Mouse (Mus musculus) adrenal gland (tissue): Measurements from ENCODE around the gene Tbx21.

ENCODE experiments used
- intact Hi-C: fragments of 180-260 bp; cut with DNase I; formaldehyde crosslinking; loops from one replicate; pipeline ENCODE4 v1.15.1; 2025
- long read RNA-seq, 2 experiments: library from polyadenylated mRNA; unstranded; transcript quantifications; one replicate each; pipeline ENCODE4 v2.0.0; 2020; ENCODE audit warnings: borderline replicate concordance in 1 of 2; ENCODE audit not compliant: insufficient replicate concordance in 1 of 2

Gene Tbx21
- long read RNA-seq, experiment 1 = 0 reads
- long read RNA-seq, experiment 2 = 0 reads

DNA sequence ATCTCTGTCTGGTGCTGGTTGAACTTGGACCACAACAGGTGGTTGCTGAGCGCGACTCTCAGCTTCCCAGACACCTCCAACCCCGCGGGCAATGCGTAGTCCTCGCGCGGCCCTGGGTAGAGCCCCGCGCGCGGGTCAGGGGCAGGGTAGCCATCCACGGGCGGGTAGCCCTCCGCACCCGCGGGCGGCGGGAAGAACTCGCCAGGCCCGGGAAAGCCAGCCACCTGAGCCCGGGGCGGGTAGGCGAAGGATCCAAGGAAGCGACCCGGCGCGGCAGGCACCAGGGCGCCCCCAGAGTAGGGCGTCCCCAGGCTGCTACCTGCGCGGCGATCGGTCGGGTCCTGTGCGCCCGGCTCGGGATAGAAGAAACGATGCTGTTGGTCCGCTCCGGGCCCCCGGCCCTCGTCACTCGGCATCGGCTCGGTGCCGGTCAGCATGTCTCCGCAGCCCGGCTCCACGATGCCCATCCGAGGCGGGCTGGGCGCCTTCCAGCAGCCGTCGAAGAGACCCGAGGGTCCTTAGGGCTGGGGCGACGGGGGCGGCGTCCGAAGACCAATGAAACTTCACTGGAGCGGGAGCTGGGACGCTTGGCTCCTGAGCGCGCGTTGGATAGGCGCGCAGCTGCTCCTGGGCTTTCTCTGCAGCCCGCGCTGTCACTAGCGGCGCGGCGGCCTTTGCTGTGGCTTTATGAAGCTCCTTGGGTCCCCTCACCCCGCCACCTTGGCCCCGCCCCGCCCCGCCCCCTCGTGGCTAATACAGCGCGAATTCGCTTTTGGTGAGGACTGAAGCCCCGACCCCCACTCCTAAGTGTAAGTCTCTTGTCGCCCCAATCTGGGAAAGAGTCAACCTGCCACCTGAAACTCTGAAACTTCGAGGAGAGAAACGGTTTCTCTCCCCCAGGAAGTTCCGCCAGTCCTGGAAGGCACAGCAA, at the start of gene Tbx21:
Tbx21 (minus strand) TSS at position 661 of the 931 bp plus-strand sequence.
- intact Hi-C loops = no loop called here

DNA sequence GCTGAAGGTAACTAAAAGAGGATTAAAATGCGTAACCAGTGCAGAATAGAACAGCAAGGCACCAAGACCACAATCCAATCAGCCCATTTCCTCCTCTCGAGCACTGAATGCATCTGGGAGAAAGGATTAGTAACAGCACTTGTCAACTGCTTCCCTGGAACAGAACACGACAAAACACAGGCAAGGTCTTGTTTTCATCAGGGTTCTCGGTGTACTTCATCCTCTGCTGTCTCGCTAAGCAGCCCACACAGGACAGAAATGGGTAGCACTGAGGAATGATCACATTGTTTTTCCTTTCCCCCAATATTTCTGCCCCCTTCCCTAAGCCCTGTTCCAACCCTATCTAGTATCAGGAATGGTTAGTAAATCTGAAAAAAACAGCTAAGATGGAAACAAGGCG, 45.2 kb upstream of the Tbx21 start:
- intact Hi-C loops = no loop called here

DNA sequence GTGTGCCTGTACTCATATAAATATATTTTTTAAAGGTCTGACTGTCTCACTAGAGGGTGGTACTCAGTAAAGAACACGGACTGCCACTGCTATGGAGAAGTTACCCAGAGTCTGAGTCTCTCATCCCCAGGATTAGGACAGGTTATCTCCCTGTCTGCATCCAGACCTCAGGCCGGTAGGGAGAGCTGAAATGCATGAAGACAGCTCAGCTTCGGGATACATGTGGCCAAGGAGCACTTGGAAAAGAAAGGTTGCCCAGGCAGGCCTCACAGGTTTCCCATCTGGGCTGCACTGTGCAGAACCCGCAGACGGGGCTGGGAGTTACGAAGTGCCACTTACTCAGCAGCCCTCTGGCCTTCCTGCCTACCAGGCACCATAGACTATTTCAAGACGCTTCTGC, 41.9 kb upstream of the Tbx21 start:
- intact Hi-C loops = no loop called here

DNA sequence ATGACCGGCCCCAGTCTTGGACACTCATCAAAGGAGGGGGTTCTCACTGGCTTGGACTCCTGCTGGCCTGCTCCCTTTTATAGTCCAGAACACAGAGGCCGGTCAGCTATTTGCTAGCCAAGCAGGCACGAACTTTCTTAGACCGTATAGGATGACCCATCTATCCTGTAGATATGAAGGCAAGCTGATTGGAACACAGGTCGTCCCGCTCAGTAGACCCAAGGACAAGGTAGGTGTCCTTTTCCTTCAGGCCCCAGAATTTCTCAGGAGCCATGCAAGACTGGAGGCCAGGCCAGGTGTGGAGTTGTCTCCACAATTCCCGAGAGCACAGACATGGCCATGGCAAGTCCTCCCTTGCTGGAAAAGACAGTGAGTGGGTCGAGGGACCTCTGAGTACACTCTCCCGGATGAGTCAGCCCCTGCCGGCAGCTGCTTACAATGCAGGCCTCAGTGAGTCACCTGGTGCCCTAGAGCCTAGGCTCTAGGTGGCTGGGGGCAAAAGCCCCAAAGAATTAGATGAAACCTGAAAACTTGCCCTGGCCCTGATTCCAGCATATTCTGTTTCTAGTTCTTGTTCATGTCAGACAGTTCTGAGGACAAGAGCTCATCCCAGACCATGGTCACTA, 37.6 kb upstream of the Tbx21 start:
- intact Hi-C loops = no loop called here

DNA sequence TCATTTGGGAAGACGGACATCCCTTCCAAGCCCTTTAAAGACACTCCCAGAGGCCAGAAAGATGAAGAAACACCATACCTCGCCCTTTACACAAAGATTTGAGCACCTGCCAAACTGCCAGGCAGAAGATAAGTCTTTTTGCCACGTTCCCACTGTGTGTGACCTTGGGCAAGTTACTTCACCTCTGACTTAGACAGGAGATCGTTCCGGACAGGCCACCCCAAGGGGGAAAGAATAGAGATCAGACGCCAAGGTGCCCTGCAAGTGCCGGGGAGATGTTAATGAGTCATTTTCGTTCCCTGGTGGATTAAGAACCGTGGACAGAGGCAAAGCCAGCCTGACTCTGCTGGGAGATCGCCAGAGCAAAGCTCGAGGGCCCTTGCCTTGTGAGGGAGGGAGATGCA, 36.9 kb upstream of the Tbx21 start:
- intact Hi-C loops = no loop called here

DNA sequence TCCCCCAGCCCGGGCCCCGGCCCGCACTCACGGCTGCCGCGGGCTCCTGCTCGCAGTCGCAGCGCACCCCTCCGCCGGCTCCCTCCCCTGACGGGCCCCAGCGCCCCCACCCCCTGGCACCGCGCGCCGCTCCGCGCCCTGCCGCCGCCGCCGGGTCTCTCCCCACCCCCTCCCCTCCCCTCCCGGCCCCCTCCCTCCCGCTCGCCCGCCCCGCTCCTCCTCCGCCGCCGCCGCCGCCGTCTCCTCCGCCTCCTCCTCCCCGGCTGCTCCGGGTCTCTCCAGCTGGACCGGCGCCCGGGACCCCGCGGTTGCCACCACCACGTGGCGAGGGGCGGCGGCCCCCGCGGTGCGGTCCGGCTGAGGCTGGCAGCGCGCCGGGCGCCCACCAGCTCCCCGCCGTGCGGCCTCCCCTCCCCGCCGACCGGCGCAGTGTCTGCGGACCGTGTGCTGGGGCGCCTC, 36.2 kb upstream of the Tbx21 start, which contains the start of gene Tbkbp1:
Tbkbp1 (minus strand) TSS at position 153 of the 459 bp plus-strand sequence.
- intact Hi-C loops = no loop called here

DNA sequence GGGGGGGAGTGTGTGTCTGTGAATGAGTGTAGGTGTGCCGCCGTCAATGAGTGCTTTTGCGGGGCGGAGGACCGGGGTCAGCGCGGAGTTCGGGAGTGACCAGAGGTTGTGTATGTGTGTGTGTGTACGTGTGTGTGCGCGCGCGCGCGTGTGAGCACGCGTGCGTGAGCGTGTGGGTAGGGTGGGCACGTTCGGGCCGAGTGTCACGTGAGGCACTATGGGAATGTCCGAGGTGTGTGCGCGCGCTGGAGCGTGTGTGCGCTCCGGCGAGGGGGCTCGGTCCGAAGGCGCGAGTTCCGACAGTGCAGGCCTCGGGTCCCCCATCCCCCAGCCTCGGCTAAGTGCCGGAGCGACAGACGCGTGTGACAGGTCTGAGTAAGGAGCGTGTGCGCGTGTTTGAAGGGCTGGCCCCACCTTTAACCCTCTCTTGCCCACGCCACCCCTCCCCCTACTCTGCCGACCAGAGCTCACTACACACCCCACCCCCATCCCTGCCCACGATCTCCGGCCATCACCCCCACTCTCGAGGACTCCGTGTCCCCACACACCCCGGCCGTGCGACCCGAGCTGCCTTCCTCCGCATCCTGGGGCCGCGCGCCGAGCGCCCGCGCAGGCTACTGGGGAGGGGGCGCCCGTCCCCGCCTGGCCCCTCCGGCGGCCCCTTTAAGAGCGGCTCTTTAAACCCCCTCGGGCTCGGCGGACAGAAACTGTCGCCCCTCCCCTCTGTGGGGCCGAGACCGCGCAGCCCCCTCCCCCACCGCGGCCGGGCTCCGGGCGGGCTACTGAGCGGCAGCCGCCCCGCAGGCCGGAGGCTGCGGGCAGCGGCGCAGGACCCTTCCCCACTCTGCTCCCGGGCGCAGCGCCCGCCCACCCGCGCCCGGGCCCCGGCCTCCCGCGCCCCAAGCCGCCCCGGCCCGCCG, 35.5 kb upstream of the Tbx21 start:
- intact Hi-C loops = no loop called here

DNA sequence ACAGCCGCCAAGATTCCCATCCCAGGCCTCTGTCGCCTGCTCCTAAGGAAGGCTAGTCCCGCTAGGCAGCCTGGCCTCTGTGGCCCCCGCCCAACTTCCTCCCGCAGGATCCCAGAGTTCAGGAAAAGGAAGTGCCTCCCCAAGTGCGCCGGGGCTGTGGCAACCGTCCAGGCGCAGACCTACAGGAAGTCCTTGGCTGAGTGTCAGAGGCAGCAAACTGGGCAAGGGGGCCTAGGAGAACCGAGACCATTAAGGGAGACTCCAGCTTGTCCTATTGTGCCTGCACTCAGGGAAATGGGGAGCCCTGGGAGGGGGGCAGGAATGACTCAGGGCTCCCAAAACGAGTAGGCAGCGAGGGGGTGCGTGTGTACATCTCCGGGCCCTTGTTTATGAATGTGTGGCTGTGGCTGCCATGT, 34.9 kb upstream of the Tbx21 start:
- intact Hi-C loops = no loop called here

DNA sequence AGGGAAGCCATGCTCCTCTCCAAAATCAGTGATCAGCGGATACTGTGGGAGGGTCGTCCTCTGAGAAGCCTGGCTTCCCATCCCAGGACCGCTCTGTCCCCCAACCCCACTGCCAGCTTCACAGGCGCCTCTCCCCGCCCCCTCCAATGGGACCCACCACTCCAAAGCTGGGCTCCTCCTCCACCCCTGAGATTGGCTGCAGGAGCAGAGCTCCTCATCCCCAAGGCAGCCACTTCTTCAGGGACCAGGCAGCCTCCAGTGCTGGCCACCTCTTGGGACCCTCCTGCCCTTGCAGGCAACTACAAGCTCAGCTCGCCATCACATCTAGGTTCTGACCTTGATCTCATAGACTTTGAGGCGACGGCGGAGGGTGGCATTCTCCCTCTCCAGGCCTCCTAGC, 33.9 kb upstream of the Tbx21 start:
- intact Hi-C loops = no loop called here

DNA sequence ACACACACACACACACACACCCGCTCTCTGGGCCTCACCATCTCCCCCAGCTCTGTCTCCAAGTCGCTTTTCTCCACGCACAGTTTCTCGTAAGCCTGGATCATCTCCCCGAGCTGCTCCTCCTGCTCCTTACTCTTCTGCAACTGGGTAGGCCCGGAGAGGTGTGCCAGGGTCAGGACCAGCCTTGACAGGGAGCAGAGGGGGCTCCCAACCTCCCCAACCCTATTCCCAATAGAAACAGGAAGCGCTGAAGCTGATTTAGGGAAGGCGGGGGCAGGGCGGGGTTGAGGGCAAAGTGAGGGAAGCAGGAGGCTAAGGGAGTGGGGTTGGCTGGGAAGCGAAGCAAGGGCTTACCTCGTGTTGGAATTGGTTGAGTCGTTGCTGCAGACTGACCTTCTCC, 33.5 kb upstream of the Tbx21 start:
- intact Hi-C loops = no loop called here

DNA sequence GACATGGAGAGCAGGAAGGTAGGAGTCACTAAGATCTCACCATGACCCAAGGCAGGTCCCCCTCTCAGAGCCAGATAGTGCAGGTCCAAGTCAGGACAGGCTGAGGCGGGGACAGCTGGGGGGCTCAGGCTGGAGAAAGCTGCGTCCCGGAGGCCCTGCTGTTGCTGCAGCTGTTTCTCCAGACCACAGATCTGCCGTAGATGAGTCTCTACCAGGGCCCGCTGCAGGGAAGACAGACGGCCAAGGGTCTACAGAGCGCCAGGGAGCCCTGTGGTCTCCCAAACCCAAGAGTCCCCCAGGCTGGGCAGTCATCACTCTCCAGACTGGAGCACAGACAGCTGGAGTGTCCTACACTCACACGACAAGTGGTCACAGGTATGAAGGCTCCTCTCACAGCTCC, 32.2 kb upstream of the Tbx21 start:
- intact Hi-C loops = loop anchor here (2.0 kb wide), 1 partner anchor 47 kb away; no protein-coding TSS in a partner anchor

DNA sequence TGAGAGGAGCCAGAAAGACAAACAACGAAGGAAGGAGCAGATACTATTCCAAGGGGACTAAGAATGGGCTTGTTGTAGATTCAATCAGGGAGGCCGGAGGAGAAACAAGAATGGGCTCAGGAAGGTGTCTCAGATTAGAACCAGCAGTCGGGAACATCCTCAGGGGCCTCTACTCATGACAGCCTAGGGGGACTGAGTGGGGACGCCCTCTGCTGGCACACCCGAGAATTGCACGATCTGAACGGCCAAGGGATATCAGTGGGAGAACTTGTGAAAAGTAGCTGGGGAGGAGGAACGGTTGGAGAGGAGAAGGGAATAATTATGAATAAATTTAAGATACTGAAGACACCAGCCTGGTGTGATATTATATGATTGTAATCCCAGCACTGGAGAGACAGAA, 31.6 kb upstream of the Tbx21 start:
- intact Hi-C loops = loop anchor here (2.0 kb wide), 1 partner anchor 46 kb away; no protein-coding TSS in a partner anchor

DNA sequence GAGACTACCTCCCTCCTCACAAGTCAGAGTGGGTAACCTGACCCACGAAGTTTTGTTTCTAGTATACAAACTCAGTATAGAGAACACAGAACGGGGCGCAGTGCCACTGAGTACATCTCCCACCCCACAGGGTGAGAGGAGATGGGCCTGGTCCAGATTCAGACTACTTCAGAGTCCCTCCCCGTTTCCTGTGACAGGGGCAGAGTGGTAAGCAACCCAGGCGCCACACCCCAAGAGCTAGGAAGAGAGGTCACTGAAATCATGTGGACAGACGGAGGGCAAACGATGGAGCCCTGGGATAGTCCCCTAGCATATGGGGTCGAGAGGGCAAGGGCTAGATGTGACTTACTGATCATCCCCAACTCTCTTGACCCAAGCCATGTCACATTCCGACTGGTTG, 30.8 kb upstream of the Tbx21 start:
- intact Hi-C loops = loop anchor here (2.0 kb wide), 1 partner anchor 45 kb away; no protein-coding TSS in a partner anchor

DNA sequence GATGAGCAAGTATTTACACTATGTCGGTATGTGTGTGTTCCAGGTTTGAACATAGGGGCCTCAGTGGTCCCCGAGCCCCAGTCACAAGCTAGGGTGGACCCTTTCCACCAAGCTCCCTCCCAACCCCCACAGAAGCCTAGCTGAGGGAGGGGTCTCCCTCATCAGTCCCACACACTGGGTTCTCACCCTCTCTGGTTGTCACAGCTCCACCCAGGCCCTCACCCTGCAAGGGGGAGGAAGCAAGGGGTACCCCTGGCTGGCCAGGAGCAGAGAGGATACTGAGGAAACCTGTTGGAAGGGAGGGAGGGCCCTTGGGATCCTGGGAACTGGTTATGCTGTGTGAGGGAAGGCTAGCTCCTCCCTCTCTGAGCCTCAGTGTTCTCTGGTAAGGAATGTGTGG, 30.2 kb upstream of the Tbx21 start:
- intact Hi-C loops = no loop called here

DNA sequence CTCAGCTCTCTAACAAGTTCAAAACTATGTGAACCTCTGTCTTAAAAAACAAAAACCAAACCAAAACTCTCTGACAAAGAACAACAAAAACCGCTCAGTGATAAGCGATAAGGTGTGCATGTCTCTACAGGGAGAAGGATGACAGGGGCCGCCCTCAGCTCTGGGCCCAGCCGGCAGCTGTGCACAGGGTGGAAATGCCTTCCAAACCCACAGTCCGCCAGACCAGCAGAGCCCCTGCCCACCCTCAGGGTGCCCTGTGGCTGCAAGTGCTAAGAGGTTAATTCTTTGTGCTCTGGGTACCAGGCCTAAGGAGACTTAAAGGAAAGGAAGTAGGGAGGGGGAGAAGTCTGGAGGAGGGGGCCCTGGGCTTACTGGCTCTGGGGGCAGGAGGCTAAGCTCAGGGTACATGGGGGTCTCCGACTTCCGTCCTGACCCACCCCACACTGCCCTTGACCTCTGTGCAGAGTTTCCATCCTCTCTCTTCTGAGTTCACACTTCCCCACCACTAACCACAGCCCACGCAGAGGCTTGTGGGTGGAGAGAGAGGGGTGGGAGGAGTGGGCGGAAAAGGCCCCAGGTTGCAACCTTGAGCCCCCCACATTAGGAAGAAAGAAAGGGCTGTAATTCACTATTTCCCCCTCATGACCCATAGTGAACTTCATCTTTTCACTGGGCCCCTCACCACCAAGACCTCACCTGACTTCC, 28.2 kb upstream of the Tbx21 start:
- intact Hi-C loops = no loop called here

DNA sequence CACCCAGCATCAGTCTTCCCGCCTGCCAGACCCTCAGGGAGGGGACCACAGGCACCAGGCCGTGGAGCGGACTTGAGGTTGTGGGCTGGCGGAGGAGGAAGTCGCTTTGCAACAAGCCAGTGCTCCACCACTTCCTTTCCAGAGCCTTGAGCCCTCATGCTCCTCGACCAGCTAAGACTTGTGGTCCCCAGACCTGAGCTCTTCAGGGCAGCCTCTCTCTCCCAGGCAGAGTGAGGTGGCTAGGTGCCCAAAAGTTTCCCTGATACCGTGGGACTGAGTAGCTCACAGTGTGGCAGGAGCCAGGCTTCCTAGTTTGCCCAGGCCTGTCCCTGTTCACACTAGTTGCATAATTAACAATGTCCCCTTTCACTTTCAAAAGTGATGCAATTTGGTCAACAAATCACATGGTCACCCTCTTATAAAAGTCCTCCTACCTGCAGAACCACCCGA, 27.1 kb upstream of the Tbx21 start:
- intact Hi-C loops = no loop called here

DNA sequence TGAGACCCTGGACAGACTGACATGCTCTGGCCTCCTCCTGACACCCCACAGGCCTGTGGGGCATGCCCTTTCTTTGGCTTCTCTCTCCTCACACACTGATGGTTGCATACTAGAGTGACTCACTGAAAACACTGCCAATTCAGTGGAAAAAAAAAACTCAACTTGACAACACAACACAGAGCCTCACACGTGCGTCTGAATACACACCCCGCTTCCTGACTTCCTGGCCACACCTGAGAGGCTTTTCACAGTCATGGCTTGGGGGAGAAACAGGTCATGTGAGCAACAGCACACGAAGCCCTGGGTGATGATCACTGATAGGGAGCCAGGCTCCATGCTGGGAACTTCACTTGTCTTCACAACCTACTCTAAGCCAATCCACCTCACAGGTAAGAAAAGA, 25.7 kb upstream of the Tbx21 start:
- intact Hi-C loops = no loop called here

DNA sequence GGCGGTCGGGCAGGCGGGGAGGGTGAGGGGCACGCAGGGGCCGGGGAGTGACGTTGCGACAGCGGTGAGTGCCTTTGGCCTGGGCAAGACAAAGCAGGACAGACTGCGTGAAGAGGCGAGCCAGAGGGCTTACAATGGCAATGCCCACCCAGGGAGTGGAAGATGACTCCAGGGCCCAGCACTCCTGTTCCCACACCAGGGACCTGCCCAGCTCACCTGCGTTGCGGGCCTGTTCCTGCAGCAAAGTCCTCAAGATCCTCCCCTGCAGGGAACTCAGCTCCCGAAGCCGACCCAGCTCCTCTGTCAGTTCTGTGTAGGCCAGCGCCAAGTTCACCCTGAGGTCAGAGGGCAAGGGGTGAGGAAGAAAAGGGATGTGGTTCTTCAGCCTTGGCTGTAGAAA, 24.1 kb upstream of the Tbx21 start:
- intact Hi-C loops = no loop called here

DNA sequence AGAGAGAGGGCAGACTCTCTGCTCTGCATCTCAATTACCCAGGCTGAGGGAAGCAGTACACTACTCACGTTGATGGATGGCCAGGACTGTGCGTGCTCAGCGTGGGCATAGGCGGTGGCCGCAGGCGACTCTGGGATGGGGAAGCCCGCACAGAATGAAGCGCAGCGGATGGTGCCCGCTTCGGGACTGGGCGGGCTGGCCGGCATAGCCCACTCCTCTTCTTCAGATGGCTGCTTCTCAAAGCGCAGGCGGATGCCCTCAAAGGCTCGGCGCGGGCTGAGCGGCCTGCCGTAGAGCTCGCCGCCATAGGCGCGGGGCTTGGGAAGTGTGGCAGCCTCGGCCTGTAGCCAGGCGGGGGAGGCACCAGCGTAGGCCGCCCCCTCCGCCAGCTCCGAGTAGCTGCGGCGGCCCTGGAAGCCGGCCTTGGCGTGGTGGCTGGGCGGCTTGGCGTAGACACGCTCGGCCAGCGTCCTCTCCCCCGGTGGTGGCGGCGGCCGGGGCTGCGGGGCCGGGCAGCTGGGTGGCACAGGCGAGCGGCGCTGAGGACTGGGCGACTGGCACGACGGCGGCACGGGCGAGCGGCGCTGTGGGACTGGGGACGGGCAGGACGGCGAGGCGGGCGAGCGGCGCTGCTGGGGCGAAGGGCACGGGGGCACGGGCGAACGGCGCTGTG, 23.6 kb upstream of the Tbx21 start:
- intact Hi-C loops = no loop called here

DNA sequence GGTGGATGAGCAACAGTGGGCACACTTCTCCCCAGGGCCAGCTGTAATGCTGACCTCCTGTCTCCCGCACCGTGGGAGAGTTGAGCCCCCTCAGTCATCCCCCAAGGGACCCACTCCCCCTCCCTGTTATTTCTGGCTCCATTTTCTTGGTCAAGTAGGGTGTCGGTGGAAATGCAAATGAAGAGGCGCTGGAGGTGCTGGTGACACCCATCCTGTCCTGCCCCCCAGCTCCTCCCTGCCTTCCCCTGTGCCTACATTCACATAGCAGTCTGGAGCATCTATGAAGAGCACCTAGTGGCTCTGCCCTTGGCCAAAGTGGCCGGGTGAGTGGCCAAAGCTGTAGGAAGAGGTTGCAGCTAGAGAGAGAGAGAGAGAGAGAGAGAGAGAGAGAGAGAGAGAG, 18.1 kb upstream of the Tbx21 start:
- intact Hi-C loops = no loop called here
